Mouse (Mus musculus): ENCODE data around the gene Alg14.

The Alg14 gene

GRCm38 (mm10) chr3:121291560-121292258 lies at the start of gene Alg14:
TSS of gene Alg14 (plus strand) at chr3:121291773.
- DNase-seq = peak; percentile 98

- no peak for DNase-seq
Observed at GRCm38 (mm10) chr3:121242111-121242936, 49.2 kb upstream of the Alg14 start.

GRCm38 (mm10) chr3:121242941-121243340 lies 48.6 kb upstream of the Alg14 start:
- no peak for DNase-seq

- peak; percentile 64 for DNase-seq
Observed at GRCm38 (mm10) chr3:121250048-121250447, 41.5 kb upstream of the Alg14 start.

- DNase-seq = peak; percentile 93
Observed at GRCm38 (mm10) chr3:121250576-121251433, 40.8 kb upstream of the Alg14 start.

GRCm38 (mm10) chr3:121255501-121255900 lies 36.1 kb upstream of the Alg14 start:
- DNase-seq = no peak

GRCm38 (mm10) chr3:121256131-121256530 lies 35.4 kb upstream of the Alg14 start:
- no peak for DNase-seq

GRCm38 (mm10) chr3:121257418-121257817 lies 34.2 kb upstream of the Alg14 start:
- no peak for DNase-seq

GRCm38 (mm10) chr3:121258521-121259478 lies 32.8 kb upstream of the Alg14 start:
- DNase-seq = peak; percentile 59

GRCm38 (mm10) chr3:121260041-121260440 lies 31.5 kb upstream of the Alg14 start:
- peak; percentile 52 for DNase-seq

GRCm38 (mm10) chr3:121260831-121261230 lies 30.7 kb upstream of the Alg14 start:
- DNase-seq = peak; percentile 46

- no peak for DNase-seq
Observed at GRCm38 (mm10) chr3:121261251-121261650, 30.3 kb upstream of the Alg14 start.

- no peak for DNase-seq
Observed at GRCm38 (mm10) chr3:121261939-121262520, 29.5 kb upstream of the Alg14 start.

- no peak for DNase-seq
Observed at GRCm38 (mm10) chr3:121262521-121263204, 28.9 kb upstream of the Alg14 start.

GRCm38 (mm10) chr3:121263205-121263548 lies 28.4 kb upstream of the Alg14 start:
- DNase-seq = peak; percentile 87

- no peak for DNase-seq
Observed at GRCm38 (mm10) chr3:121264242-121264641, 27.3 kb upstream of the Alg14 start.

- no peak for DNase-seq
Observed at GRCm38 (mm10) chr3:121267283-121267682, 24.3 kb upstream of the Alg14 start.

- DNase-seq = no peak
Observed at GRCm38 (mm10) chr3:121272577-121272976, 19.0 kb upstream of the Alg14 start.

GRCm38 (mm10) chr3:121274010-121274409 lies 17.6 kb upstream of the Alg14 start:
- DNase-seq = no peak

- no peak for DNase-seq
Observed at GRCm38 (mm10) chr3:121277009-121277408, 14.6 kb upstream of the Alg14 start.

GRCm38 (mm10) chr3:121277557-121277956 lies 14.0 kb upstream of the Alg14 start:
- DNase-seq = peak; percentile 93
